Mouse (Mus musculus) urinary bladder, postnatal 0 days (tissue): ENCODE data around the gene Hyal4. TPM values are rescaled to one million over a fixed set of nuclear protein-coding genes. Genes with fewer than 3 reads are reported as not detected.

Experiments
- polyA plus RNA-seq: library from polyadenylated mRNA; unstranded; fragments of >200 nt; fragmentation: Nextera tagmentation; extraction: Ambion mirVana; gene quantifications from 2 replicates; pipeline ENCODE4 v1.2.1, GENCODE M21; 2015

The Hyal4 gene
- polyA plus RNA-seq = not detected in 2 replicates

GRCm38 (mm10) chr6:24748029-24748428 is at the start of gene Hyal4:
Gene Hyal4 (plus strand): TSS chr6:24748329.

DNA sequence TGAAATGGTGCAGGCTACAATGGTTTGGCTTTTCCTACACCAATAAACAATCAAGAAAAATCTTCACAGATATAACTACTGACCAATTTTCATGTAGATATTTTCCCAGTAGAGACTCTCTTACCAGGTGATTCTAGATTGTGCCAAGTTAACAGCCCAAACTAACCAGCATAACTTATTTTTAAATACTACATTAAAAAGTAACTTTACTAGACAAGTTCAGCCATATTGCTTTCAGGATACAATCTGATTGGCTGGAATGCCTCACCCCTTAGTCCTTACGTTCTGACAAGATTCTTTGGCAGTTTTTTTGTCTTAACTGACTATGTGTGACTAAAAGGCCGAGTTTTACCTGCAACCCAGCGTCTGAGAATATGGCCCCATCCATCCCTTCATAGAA is 15.2 kb upstream of the Hyal4 start, which contains the start of gene Hyal6:
TSS of gene Hyal6 (plus strand) at position 301 of the 400 bp plus-strand sequence.

GRCm38 (mm10) chr6:24790888-24791287 is 42.8 kb downstream of the Hyal4 start, which contains the start of gene Spam1:
Gene Spam1 (plus strand): TSS chr6:24791188.

Other genes starting within 250 kb of the Hyal4 start
- gene Iqub, start 233.3 kb upstream of the Hyal4 start, polyA plus RNA-seq = 0.04 TPM in 1 of 2 replicates, not detected in the other
- 433 and 453 TPM in 2 replicates for gene Ndufa5, start 220.3 kb upstream of the Hyal4 start, polyA plus RNA-seq
- gene Asb15, start 220.2 kb upstream of the Hyal4 start, polyA plus RNA-seq = 0.04 and 0.07 TPM in 2 replicates
- gene Lmod2, start 150.6 kb upstream of the Hyal4 start, polyA plus RNA-seq = not detected in 2 replicates
- gene Wasl, start 83.3 kb upstream of the Hyal4 start, polyA plus RNA-seq = 60.1 and 72.3 TPM in 2 replicates
- not detected in 2 replicates for gene Hyal6, start 15.1 kb upstream of the Hyal4 start, polyA plus RNA-seq
- not detected in 2 replicates for gene Spam1, start 42.9 kb downstream of the Hyal4 start, polyA plus RNA-seq
- gene Hyal5, start 109.7 kb downstream of the Hyal4 start, polyA plus RNA-seq = 0.31 and 0.46 TPM in 2 replicates
- 0.56 and 0.81 TPM in 2 replicates for gene Tmem229a, start 208.0 kb downstream of the Hyal4 start, polyA plus RNA-seq